Mouse (Mus musculus) stomach, postnatal 0 days (tissue): Measurements from ENCODE around the gene Ankle1. TPM values are rescaled to one million over a fixed set of nuclear protein-coding genes. Genes with fewer than 3 reads are reported as not detected.

Source experiments
- ATAC-seq: fragments of 200-750 bp; cut with Nextera tagmentation; 2 replicates; pipeline ENCODE4 v1.8.0; 2017; ENCODE audit not compliant: low FRiP score, low TSS enrichment
- DNase-seq: peaks from one replicate; pipeline ENCODE4 v3.0.0-alpha.2; 2016; ENCODE audit warnings: low spot score
- H3K27ac ChIP-seq: fragments of 300-500 bp; sonication (generic); replicated peaks from 2 replicates; pipeline ENCODE4 v1.5.1; 2014; ENCODE audit warnings: mild to moderate bottlenecking, control low read depth
- H3K27me3 ChIP-seq: fragments of 300-500 bp; sonication (generic); 2 replicates; pipeline ENCODE4 v1.6.1; 2014; ENCODE audit warnings: low read length; ENCODE audit not compliant: control insufficient read depth, insufficient read depth
- H3K36me3 ChIP-seq: fragments of 300-500 bp; sonication (generic); 2 replicates; pipeline ENCODE4 v1.6.1; 2014; ENCODE audit warnings: low read length, mixed read lengths; ENCODE audit not compliant: control insufficient read depth, insufficient read depth
- H3K4me1 ChIP-seq: fragments of 300-500 bp; sonication (generic); replicated peaks from 2 replicates; pipeline ENCODE4 v1.6.1; 2014; ENCODE audit warnings: antibody characterized with exemption; ENCODE audit not compliant: control insufficient read depth, insufficient read depth
- H3K4me2 ChIP-seq: fragments of 300-500 bp; sonication (generic); replicated peaks from 2 replicates; pipeline ENCODE4 v1.6.1; 2014; ENCODE audit warnings: low read depth, mild to moderate bottlenecking, control low read depth, moderate library complexity
- H3K4me3 ChIP-seq: fragments of 300-500 bp; sonication (generic); 2 replicates; pipeline ENCODE4 v1.5.1; 2014; ENCODE audit warnings: low read depth, low read length, control low read depth
- H3K9ac ChIP-seq: fragments of 300-500 bp; sonication (generic); 2 replicates; pipeline ENCODE4 v1.6.1; 2014; ENCODE audit warnings: mild to moderate bottlenecking, low read length, control low read depth, mixed read lengths
- H3K9me3 ChIP-seq: fragments of 300-500 bp; sonication (generic); 2 replicates; pipeline ENCODE4 v1.6.1; 2016; ENCODE audit warnings: low read length; ENCODE audit not compliant: control insufficient read depth
- CTCF ChIP-seq: IDR thresholded peaks from 2 replicates; pipeline ENCODE4 v1.5.1; 2016; ENCODE audit warnings: antibody characterized with exemption, low read depth, mild to moderate bottlenecking, moderate library complexity
- EP300 ChIP-seq: optimal IDR thresholded peaks from 2 replicates; pipeline ENCODE3; 2016; ENCODE audit warnings: antibody characterized with exemption
- WGBS: fragments of 180-500 bp; shearing (Covaris S2); extraction: QIAGEN DNeasy Blood & Tissue Kit; methylation state at CpG from one replicate; pipeline ENCODE4 v1.1.7; 2014; 5-methylcytosine and 5-hydroxymethylcytosine counted together
- polyA plus RNA-seq: library from polyadenylated mRNA; unstranded; fragments of >200 nt; fragmentation: Nextera tagmentation; extraction: Ambion mirVana; gene quantifications from 2 replicates; pipeline ENCODE4 v1.2.1, GENCODE M21; 2015

The Ankle1 gene
- polyA plus RNA-seq, 1 experiment from 2014 or later, result 6.4 TPM

GRCm38 (mm10) chr8:71380178-71381171 is 25.3 kb upstream of the Ankle1 start:
- 1% methylated on average over 69 of the region's 72 CpGs for WGBS
- DNase-seq (peak; percentile 56), ATAC-seq (no peak)
- Histone ChIP-seq H3K4me1 (peaks cover 25% of the 10 kb centered on the region), H3K4me2 (peak overlapping the region; percentile 97), H3K27ac (peak overlapping the region; percentile 96), H3K27me3 (no peaks in the 10 kb centered on the region), H3K9ac (peak overlapping the region; percentile 90), H3K36me3 (peaks cover 4% of the 10 kb centered on the region; the same call in 1 of the 2 replicates), H3K9me3 (no peaks in the 10 kb centered on the region), H3K4me3 (peak overlapping the region; percentile 95)
- no peak for TF ChIP-seq EP300
- no peak for TF ChIP-seq CTCF

GRCm38 (mm10) chr8:71381421-71381970 is 24.3 kb upstream of the Ankle1 start, which contains the start of gene Nr2f6:
Gene Nr2f6, minus strand, starts transcription at chr8:71381960.
- H3K4me3 ChIP-seq, result peak within 1 kb of the TSS; percentile 95
- no peak for TF ChIP-seq EP300
- no peak; the same call in 1 of the 2 replicates for TF ChIP-seq CTCF
- no peaks in the 10 kb centered on the region for H3K27me3 ChIP-seq
- peak within 1 kb of the TSS; percentile 96 for H3K27ac ChIP-seq
- DNase-seq, result peak; percentile 85
- WGBS, result under 1% methylated on average over 56 of the region's 89 CpGs
- no peaks in the 10 kb centered on the region for H3K9me3 ChIP-seq
- peak; percentile 58 for ATAC-seq
- H3K36me3 ChIP-seq, result peaks cover 4% of the 10 kb centered on the region; the same call in 1 of the 2 replicates
- peak within 1 kb of the TSS; percentile 97 for H3K4me2 ChIP-seq
- H3K4me1 ChIP-seq, result peaks cover 15% of the 10 kb centered on the region
- peak within 1 kb of the TSS; percentile 90 for H3K9ac ChIP-seq

DNA sequence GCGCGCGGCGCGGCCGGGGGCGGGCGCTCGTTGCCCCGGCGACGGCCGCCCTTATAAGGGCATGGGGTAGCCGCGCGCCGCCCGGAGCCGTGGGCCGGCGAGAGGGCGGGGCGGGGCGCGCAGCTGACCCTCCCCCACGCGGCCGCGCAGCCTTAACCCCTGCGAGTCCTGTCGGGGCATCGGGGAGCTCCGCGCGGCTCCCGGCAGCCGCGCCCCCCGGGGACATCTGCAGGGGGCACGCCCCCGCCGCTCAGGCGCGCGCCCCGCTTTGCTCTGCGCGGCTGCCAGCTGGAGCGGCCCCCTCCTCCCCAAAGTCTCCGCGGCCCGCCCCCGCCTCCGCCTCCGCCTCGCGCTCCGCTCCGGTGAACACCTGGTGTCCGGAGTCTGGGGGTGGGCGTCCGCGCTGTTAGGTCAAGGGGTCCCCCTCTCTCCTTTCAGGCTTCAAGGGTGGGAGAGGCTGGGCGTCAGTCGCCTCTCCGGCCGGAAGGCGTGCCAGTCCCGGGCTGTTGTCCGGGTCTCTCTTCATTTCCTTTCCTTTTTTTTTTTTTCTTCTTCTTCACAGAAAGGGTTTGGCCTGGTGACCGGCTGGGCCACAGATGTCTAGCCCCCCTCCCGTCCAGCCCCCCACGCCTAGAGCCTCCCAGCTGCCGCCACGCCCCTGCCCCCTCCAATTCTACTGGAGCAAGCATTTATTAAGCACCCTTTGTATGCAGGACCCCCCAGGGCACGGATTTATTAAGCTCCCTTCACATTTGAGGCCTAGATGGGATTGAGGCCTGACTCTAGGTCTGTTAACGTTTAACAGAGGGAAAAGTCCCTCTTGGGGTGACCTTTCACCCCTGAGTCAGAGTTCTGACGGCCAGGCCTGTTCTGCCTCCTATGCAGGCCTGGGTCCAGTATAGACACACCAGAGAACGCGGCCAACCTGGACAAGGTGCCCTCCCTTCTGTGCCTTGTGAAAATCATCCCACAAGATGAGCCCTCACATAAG is 23.5 kb upstream of the Ankle1 start:
- DNase-seq (peak; percentile 92), ATAC-seq (peak; percentile 90)
- peak overlapping the region; percentile 95 for H3K4me3 ChIP-seq
- H3K36me3 ChIP-seq, result peaks cover 1% of the 10 kb centered on the region; the same call in 1 of the 2 replicates
- H3K9me3 ChIP-seq, result no peaks in the 10 kb centered on the region
- no peak for TF ChIP-seq EP300
- TF ChIP-seq CTCF, result no peak
- H3K27me3 ChIP-seq, result no peaks in the 10 kb centered on the region
- peak overlapping the region; percentile 90 for H3K9ac ChIP-seq
- H3K4me2 ChIP-seq, result peak overlapping the region; percentile 82
- H3K4me1 ChIP-seq, result peaks cover 12% of the 10 kb centered on the region
- H3K27ac ChIP-seq, result peak overlapping the region; percentile 96
- 2% methylated on average over 43 of the region's 80 CpGs for WGBS

DNA sequence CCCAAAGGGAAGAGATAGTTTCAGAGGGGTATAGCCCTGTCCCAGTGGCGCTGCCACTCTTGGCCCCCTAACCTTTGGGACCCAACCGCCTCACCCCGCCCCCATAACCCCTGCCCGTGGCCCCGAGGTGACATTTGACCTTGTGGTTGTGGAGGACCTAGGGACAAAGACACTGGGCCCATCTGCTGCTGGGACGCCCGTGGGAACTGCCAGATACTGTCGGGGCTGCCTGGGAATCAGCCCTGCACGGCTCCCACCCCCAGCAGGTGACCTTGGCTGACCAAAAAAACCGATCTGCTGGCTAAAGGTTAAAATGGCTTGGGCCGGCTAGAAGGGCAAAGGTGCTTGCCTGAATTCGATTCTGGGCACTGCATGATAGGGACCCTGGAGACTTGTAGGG is 22.4 kb upstream of the Ankle1 start:
- ATAC-seq, result no peak

DNA sequence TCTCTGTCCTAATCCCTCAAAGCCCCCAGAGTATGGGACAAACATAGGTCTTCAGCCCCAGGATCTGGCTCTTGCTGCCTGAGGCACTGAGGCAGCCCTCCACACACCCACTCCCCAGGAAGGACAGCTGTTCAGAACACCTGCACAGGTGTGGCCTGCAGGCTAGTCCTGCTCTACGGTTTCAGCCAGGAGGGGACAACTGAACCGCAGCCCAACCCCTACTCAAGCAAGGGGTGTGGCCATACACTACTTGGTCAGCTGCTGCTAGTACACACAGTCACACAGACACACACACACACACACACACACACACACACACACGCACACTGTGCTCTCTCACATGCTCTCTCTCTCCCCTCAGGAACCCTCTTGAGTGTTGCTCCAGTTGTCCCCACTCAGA is 21.9 kb upstream of the Ankle1 start:
- H3K4me1 ChIP-seq, result peaks cover 9% of the 10 kb centered on the region
- 42% methylated on average over 3 of the region's 3 CpGs for WGBS
- no peak overlapping the region for H3K9ac ChIP-seq
- H3K4me2 ChIP-seq, result no peak overlapping the region
- H3K27ac ChIP-seq, result peak overlapping the region; percentile 96
- TF ChIP-seq EP300 (no peak), CTCF (no peak)
- H3K9me3 ChIP-seq, result no peaks in the 10 kb centered on the region
- H3K4me3 ChIP-seq, result no peak overlapping the region
- DNase-seq (peak; percentile 72), ATAC-seq (peak; percentile 25; the same call in 1 of the 2 replicates)
- no peaks in the 10 kb centered on the region for H3K36me3 ChIP-seq
- H3K27me3 ChIP-seq, result no peaks in the 10 kb centered on the region

More for the DNA sequence above, 22.4 kb upstream of the Ankle1 start:
- DNase-seq, result no peak
- TF ChIP-seq CTCF, result no peak
- no peak for TF ChIP-seq EP300
- Histone ChIP-seq H3K27me3 (no peaks in the 10 kb centered on the region), H3K9me3 (no peaks in the 10 kb centered on the region), H3K36me3 (no peaks in the 10 kb centered on the region), H3K4me2 (no peak overlapping the region; the same call in 1 of the 2 replicates), H3K4me1 (peaks cover 9% of the 10 kb centered on the region), H3K27ac (peak overlapping the region; percentile 96), H3K9ac (no peak overlapping the region), H3K4me3 (no peak overlapping the region)
- 28% methylated on average over 10 of the region's 12 CpGs for WGBS
